Mouse (Mus musculus) erythroblast, embryonic 14.5 days (primary cell): ENCODE data around the gene Sh3gl2. TPM values are rescaled to one million over a fixed set of nuclear protein-coding genes. Genes with fewer than 3 reads are reported as not detected.

ENCODE experiments used
- H3K27me3 ChIP-seq: 2 replicates; pipeline ENCODE4 v1.6.1; 2012; ENCODE audit warnings: inconsistent platforms; ENCODE audit not compliant: control insufficient read depth
- H3K36me3 ChIP-seq: 2 replicates; pipeline ENCODE4 v1.6.1; 2012; ENCODE audit warnings: mild to moderate bottlenecking, inconsistent platforms; ENCODE audit not compliant: control insufficient read depth
- H3K4me1 ChIP-seq: 2 replicates; pipeline ENCODE4 v1.6.1; 2012; ENCODE audit warnings: inconsistent platforms; ENCODE audit not compliant: control insufficient read depth
- H3K4me3 ChIP-seq: replicated peaks from 2 replicates; pipeline ENCODE3; 2012; ENCODE audit warnings: moderate library complexity, mild to moderate bottlenecking, inconsistent platforms
- H3K9me3 ChIP-seq: 2 replicates; pipeline ENCODE4 v1.6.1; 2012; ENCODE audit warnings: low read length, inconsistent platforms, mixed read lengths; ENCODE audit not compliant: control insufficient read depth
- GATA1 ChIP-seq: IDR thresholded peaks from 2 replicates; pipeline ENCODE4 v1.6.1; 2012; ENCODE audit warnings: low read length, inconsistent platforms, mixed read lengths
- TAL1 ChIP-seq: IDR thresholded peaks from 3 replicates; pipeline ENCODE4 v1.6.1; 2012; ENCODE audit warnings: low read length, inconsistent platforms, mixed read lengths
- polyA plus RNA-seq: library from polyadenylated mRNA; stranded (reverse); fragments of >175 nt; gene quantifications from 2 replicates; pipeline ENCODE4 v1.2.3, GENCODE M21; 2012

Sh3gl2 gene
- polyA plus RNA-seq, 1 experiment = not detected

DNA sequence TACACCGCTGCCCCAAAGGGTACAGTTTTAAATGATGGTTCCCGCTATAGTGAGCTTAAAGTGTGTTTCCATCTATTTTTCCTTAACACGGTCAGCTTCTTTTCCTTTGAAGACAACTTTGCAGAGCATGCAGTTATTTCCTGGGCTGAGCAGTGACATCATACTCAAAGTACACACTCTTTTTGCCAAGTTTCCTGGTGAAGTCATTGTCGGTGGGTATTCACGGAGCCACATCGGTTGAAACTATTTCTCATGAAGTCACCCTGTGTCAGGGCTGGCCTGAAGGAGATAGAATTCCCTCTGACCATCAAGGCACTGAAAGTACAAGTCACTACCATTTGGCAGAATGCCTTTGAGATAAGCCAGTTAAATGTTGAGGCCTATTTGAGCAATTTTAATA, 354.8 kb downstream of the Sh3gl2 start:
- TF ChIP-seq TAL1 (no peak), GATA1 (no peak)
- no peaks in the 10 kb centered on the region for H3K4me1 ChIP-seq

DNA sequence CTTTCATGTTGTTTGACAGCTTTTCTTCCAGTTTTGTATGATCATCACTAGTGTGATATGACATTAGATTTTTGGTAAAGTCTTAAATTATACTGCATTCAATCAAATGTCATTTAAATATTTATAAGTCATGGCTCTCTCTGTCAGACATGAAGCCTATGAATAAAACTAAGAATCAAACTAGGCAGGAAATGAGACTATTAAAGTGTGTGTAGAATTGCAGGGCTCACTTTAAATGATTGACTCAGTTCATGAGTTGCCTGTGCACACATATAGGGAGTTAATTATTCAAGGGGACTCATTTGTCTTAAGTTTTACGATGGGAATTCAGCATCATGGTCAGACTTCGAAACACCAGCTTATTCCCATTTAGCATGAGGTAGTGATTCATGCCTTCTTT, 380.5 kb downstream of the Sh3gl2 start:
- Histone ChIP-seq H3K36me3 (no peaks in the 10 kb centered on the region), H3K4me3 (no peak overlapping the region), H3K4me1 (no peaks in the 10 kb centered on the region), H3K9me3 (peaks cover 3% of the 10 kb centered on the region; the same call in 1 of the 2 replicates), H3K27me3 (no peaks in the 10 kb centered on the region)
- TF ChIP-seq GATA1 (no peak), TAL1 (no peak)

More for the DNA sequence above, 354.8 kb downstream of the Sh3gl2 start:
- Histone ChIP-seq H3K4me3 (no peak overlapping the region), H3K9me3 (peaks cover 5% of the 10 kb centered on the region; the same call in 1 of the 2 replicates), H3K27me3 (no peaks in the 10 kb centered on the region), H3K36me3 (no peaks in the 10 kb centered on the region)

DNA sequence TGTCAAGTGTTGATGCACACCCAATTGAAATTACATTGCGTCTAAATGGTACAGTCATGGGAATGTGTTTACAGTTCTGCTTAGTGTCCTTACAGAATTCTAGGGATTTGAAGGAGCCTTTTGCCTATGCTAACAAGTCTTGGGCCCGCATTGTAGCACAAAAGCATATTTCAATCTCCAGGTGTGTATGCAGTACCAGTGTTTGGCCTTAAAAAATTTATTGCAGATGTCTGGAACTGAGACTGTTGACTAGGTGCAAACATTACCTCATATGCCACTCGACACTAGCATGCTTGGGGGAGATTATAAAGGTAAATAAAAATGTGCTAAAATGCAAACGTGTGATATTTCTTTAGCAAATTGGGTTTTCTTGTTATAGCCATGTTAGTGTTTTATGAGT, 384.0 kb downstream of the Sh3gl2 start:
- no peaks in the 10 kb centered on the region for H3K4me1 ChIP-seq
- H3K9me3 ChIP-seq = peaks cover 3% of the 10 kb centered on the region; the same call in 1 of the 2 replicates
- no peaks in the 10 kb centered on the region for H3K27me3 ChIP-seq
- H3K4me3 ChIP-seq = no peak overlapping the region
- TF ChIP-seq GATA1 = no peak
- TF ChIP-seq TAL1 = no peak
- no peaks in the 10 kb centered on the region for H3K36me3 ChIP-seq

DNA sequence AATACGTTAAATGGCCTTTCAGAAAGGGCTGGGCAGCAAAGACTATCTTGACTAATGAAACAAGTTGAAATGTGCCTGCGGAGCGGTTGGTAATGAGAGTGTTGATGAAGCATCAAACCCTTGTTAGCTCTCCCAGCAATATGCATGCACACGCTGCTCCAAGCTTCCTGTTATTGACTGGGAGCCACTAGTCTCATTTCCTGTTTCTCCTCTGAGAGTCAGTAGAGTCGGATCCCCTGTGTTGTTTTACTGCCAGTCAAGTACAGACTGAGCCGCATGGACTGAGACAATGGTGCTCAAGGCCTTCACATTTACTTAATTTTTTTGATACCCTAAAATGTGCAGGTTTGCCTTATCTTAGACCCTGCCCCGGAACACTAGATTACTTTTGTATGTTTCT, 386.1 kb downstream of the Sh3gl2 start:
- H3K4me3 ChIP-seq = no peak overlapping the region
- H3K27me3 ChIP-seq = no peaks in the 10 kb centered on the region
- H3K4me1 ChIP-seq = no peaks in the 10 kb centered on the region
- H3K36me3 ChIP-seq = no peaks in the 10 kb centered on the region
- H3K9me3 ChIP-seq = peaks cover 3% of the 10 kb centered on the region; the same call in 1 of the 2 replicates
- TF ChIP-seq GATA1 (no peak), TAL1 (no peak)

DNA sequence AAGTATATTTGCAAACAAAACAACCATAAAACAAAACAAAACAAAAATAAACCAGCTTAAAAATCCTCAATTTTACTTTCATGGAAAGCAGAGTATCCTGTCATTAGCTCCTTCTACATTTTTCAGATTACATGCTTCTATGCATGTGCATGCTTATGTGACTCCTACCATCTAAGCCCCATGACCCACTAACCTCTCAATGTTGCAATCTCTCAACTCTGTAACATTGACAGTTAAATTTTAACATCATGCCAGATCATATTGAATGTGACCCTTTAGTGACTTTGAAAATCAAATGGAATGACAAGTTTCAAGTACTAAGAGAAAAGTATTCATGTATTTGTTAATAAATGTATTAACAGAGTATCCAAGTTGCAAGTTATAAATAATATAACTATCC, 389.2 kb downstream of the Sh3gl2 start:
- Histone ChIP-seq H3K9me3 (0 out of 2 replicates have a peak, but pooled peaks cover 2% of the 10 kb centered on the region), H3K4me1 (no peaks in the 10 kb centered on the region), H3K4me3 (no peak overlapping the region), H3K36me3 (no peaks in the 10 kb centered on the region), H3K27me3 (no peaks in the 10 kb centered on the region)
- no peak for TF ChIP-seq GATA1
- TF ChIP-seq TAL1 = no peak

GRCm38 (mm10) chr4:85613331-85613730, 408.4 kb downstream of the Sh3gl2 start:
- Histone ChIP-seq H3K36me3 (no peaks in the 10 kb centered on the region), H3K27me3 (no peaks in the 10 kb centered on the region), H3K4me3 (no peak overlapping the region), H3K9me3 (peaks cover 4% of the 10 kb centered on the region; the same call in 1 of the 2 replicates), H3K4me1 (no peaks in the 10 kb centered on the region)
- no peak for TF ChIP-seq TAL1
- no peak for TF ChIP-seq GATA1

DNA sequence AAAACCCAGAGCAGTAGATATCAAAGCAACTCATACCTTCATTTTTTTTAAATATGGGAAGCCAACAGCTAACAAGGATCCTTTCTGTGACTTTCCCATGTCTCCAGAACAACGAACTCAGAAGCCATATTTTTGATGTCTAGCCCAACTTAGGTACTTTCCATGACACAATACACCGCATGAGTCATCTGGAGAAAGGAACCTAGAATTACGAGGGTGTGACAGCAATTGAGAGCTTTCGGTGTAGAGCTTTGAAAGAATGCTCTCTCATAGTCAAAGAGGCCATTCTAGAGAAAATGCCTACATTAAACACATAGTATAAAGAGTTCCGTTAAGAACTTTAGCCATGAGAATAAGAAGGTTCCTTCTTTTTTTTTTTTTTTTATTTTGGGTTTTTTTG, 413.8 kb downstream of the Sh3gl2 start:
- Histone ChIP-seq H3K36me3 (no peaks in the 10 kb centered on the region), H3K4me3 (no peak overlapping the region), H3K4me1 (no peaks in the 10 kb centered on the region), H3K27me3 (no peaks in the 10 kb centered on the region), H3K9me3 (peaks cover 9% of the 10 kb centered on the region; the same call in 1 of the 2 replicates)
- TF ChIP-seq TAL1 (no peak), GATA1 (no peak)

DNA sequence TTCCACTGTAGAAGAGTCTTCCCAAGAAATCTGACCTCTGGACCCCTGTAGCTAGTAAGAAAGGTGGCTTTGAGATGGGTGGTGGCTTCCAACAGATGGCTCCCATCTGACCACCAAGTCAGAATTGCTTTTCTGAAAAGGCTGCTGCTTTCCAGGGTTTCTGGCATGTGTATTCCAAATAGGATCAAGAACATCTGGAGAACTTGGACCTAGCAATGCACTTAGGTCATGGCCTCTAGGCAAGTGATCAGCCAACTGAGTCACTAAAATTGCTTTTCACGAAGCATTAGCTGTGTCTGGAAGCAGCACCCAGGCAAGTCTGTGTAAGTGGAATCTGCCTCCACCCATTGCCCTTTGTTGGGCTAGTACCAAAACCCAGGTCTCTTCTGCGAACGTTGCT, 414.3 kb downstream of the Sh3gl2 start:
- H3K4me3 ChIP-seq = no peak overlapping the region
- no peaks in the 10 kb centered on the region for H3K4me1 ChIP-seq
- peaks cover 9% of the 10 kb centered on the region; the same call in 1 of the 2 replicates for H3K9me3 ChIP-seq
- TF ChIP-seq TAL1 (no peak), GATA1 (no peak)
- no peaks in the 10 kb centered on the region for H3K36me3 ChIP-seq
- H3K27me3 ChIP-seq = no peaks in the 10 kb centered on the region

DNA sequence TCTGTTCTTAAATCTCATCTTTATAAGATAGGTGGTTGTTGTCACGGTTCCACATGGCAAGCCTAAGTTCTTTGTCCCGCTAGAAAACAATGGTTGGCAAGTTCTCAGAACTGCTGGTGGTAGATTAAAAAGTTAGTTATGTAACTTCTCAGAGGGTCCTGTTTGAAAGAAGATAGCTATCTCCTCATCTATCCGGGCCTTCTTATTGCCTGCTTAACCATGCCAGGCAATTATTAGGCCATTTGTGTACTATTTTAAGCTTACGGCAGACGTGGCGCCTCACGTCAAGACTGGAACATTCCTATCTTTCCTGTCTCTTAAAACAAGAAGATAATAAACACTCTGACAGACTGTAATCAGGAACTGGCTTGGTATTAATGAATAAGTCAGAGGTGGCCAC, 424.5 kb downstream of the Sh3gl2 start:
- peaks cover 3% of the 10 kb centered on the region for H3K9me3 ChIP-seq
- no peak overlapping the region for H3K4me3 ChIP-seq
- TF ChIP-seq TAL1 (no peak), GATA1 (no peak)
- H3K27me3 ChIP-seq = no peaks in the 10 kb centered on the region
- H3K36me3 ChIP-seq = no peaks in the 10 kb centered on the region
- no peaks in the 10 kb centered on the region for H3K4me1 ChIP-seq

GRCm38 (mm10) chr4:85669271-85669670, 464.3 kb downstream of the Sh3gl2 start:
- no peaks in the 10 kb centered on the region for H3K9me3 ChIP-seq

More at GRCm38 (mm10) chr4:85669271-85669670, 464.3 kb downstream of the Sh3gl2 start:
- Histone ChIP-seq H3K36me3 (no peaks in the 10 kb centered on the region), H3K27me3 (no peaks in the 10 kb centered on the region), H3K4me1 (no peaks in the 10 kb centered on the region), H3K4me3 (no peak overlapping the region)
- no peak for TF ChIP-seq GATA1
- no peak for TF ChIP-seq TAL1
